In the genomic region with DNA sequence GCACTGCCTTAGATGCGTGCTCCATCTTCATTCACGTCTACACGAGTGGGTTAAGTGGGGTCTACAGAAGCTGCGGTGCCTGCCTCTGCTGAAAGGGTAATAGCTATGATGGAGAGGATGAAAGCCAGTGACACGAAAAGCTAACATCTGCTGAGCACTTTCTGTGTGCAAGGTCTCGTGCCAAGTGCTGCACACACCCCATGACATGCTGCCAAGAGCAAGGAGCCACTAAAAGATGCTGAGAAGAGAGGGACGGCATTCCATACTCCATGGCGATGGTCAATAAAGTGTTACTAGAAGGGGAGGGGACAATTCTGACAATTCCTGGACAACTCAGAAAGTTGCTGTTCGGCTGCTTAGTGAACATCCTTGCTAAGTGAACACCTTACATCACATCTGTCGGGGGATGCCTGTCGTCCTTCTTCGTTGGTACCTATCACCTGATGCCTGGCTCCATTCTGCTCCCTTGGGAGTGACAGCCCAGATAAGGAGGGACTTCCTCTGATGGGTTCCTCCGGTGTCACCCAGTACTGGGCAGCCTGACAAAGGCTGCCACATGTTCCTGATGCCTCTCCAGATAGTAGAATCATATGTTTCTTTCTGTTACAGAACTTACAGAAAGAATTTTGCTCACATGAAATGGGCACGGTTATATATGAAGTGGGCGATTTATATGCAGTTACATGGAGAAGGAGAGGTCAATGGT, we compare ENCODE assay signal across 18 mouse cellular contexts. TPM values are rescaled to one million over a fixed set of nuclear protein-coding genes. Genes with fewer than 3 reads are reported as not detected.
DNase-seq lines count a peak whose midpoint lies in the region; ATAC-seq and TF ChIP-seq lines count a peak whose summit lies in the region.
"Had no signal": no experiment of that assay in that cellular context is flagged by ENCODE, and none has a peak within 500 bp of the region (broad histone marks: within the 10 kb centered on the region; RNA-seq: fewer than 3 reads in every experiment).

No protein-coding gene starts in this region.

- H3K9ac ChIP-seq in lung, embryonic 14.5 days: no peak overlapping the region
- no peak overlapping the region; the same call in 1 of the 2 replicates for H3K9ac ChIP-seq in MEL (ENCODE audit: control insufficient read depth, low read depth, low read length, poor library complexity, severe bottlenecking)
- H3K9ac ChIP-seq in liver, postnatal 0 days (replicated peaks): no peak overlapping the region
- H3K9ac ChIP-seq: forebrain, embryonic 13.5 days; forebrain, postnatal 0 days; heart, embryonic 12.5 days; hindbrain, embryonic 15.5 days had no signal

- no peak for ATAC-seq in lung, embryonic 14.5 days (ENCODE audit: insufficient read depth)
- ATAC-seq in granulocyte monocyte progenitor cell, adult 5-6 weeks (replicated peaks; ENCODE audit: poor library complexity, severe bottlenecking): no peak
- no peak for ATAC-seq in liver, postnatal 0 days
- ATAC-seq: forebrain, embryonic 13.5 days; forebrain, postnatal 0 days had no signal

- 0 out of 2 replicates have a peak, but pooled peaks cover 3% of the 10 kb centered on the region for H3K36me3 ChIP-seq in lung, embryonic 14.5 days (ENCODE audit: insufficient read depth)
- peaks cover 0 to 19% of the 10 kb centered on the region in 2 experiments; a peak in 2 of 4 replicates for H3K36me3 ChIP-seq in MEL (ENCODE audit: control insufficient read depth in 1 of 2, insufficient read depth in 2 of 2, low read length in 2 of 2)
- peaks cover 3% of the 10 kb centered on the region for H3K36me3 ChIP-seq in liver, postnatal 0 days (replicated peaks; ENCODE audit: insufficient read depth, low read length)
- H3K36me3 ChIP-seq: embryonic facial prominence, embryonic 10.5 days; hindbrain, embryonic 10.5 days; hindbrain, embryonic 15.5 days had no signal

- no peaks in the 10 kb centered on the region for H3K27me3 ChIP-seq in lung, embryonic 14.5 days (ENCODE audit: insufficient read depth, low read length)
- no peaks in the 10 kb centered on the region for H3K27me3 ChIP-seq in MEL (ENCODE audit: control insufficient read depth in 1 of 2, insufficient read depth in 2 of 2, low read length in 2 of 2)
- no peaks in the 10 kb centered on the region for H3K27me3 ChIP-seq in liver, postnatal 0 days (ENCODE audit: insufficient read depth, low read length)
- H3K27me3 ChIP-seq: forebrain, embryonic 13.5 days; heart, embryonic 12.5 days; hindbrain, embryonic 15.5 days had no signal

- peak; percentile 59 for DNase-seq in cerebellum, adult 9-11 months
- DNase-seq in cerebellum, adult 11 months: no peak
- DNase-seq in lung, embryonic 14.5 days: peak; percentile 56
- no peak for DNase-seq in lung, postnatal 36 days
- DNase-seq in MEL (ENCODE audit: low read depth, low spot score): peak; percentile 64
- DNase-seq in liver, postnatal 0 days: no peak
- DNase-seq: adrenal gland, adult 2 months; adrenal gland, postnatal 25 days; cerebellum, adult 9-10 months; cerebellum, postnatal 36 days; forebrain, postnatal 0 days; gastrocnemius, postnatal 36 days had no signal

- TF ChIP-seq RAD21 in MEL (IDR thresholded peaks at IDR 0.05; ENCODE audit: low read depth, low read length): no peak

- TF ChIP-seq POLR2A in MEL (IDR thresholded peaks at IDR 0.05; ENCODE audit: control insufficient read depth in 1 of 2, insufficient read depth in 1 of 2, low read depth in 1 of 2, low read length in 2 of 2, poor library complexity in 1 of 2): no peak

- peaks cover under 1% of the 10 kb centered on the region; the same call in 1 of the 2 replicates for H3K4me1 ChIP-seq in lung, embryonic 14.5 days (ENCODE audit: insufficient read depth)
- peaks cover 21 to 24% of the 10 kb centered on the region in 2 experiments for H3K4me1 ChIP-seq in MEL (ENCODE audit: control insufficient read depth in 1 of 2, insufficient read depth in 2 of 2, low read length in 2 of 2)
- H3K4me1 ChIP-seq in liver, postnatal 0 days (ENCODE audit: insufficient read depth): peaks cover 12% of the 10 kb centered on the region

- 68% methylated on average over 15 of the region's 15 CpGs for WGBS in lung, embryonic 14.5 days
- 76% methylated on average over 15 of the region's 15 CpGs for WGBS in liver, postnatal 0 days (ENCODE audit: insufficient replicate concordance)

- no peak overlapping the region for H3K4me3 ChIP-seq in lung, embryonic 14.5 days (ENCODE audit: low read depth, low read length)
- no peak overlapping the region for H3K4me3 ChIP-seq in MEL (ENCODE audit: control insufficient read depth in 1 of 2, insufficient read depth in 1 of 2, low read depth in 2 of 2, low read length in 2 of 2)
- H3K4me3 ChIP-seq in liver, postnatal 0 days (ENCODE audit: low read depth, low read length): no peak overlapping the region
- H3K4me3 ChIP-seq: embryonic facial prominence, embryonic 10.5 days; forebrain, embryonic 13.5 days; heart, embryonic 12.5 days; hindbrain, embryonic 10.5 days; hindbrain, embryonic 15.5 days had no signal

- no peak for TF ChIP-seq CTCF in lung, embryonic 14.5 days (IDR thresholded peaks at IDR 0.05; ENCODE audit: low read depth)
- TF ChIP-seq CTCF in MEL (IDR thresholded peaks at IDR 0.05 in 2 of 3, conservative IDR thresholded peaks at IDR 0.05 in 1 of 3; ENCODE audit: control insufficient read depth in 1 of 3, insufficient read depth in 1 of 3, low read depth in 2 of 3, low read length in 3 of 3, poor library complexity in 1 of 3, severe bottlenecking in 1 of 3): no peak
- no peak for TF ChIP-seq CTCF in liver, postnatal 0 days (IDR thresholded peaks at IDR 0.05; ENCODE audit: low read depth)

- peaks cover 11% of the 10 kb centered on the region for H3K79me2 ChIP-seq in MEL (ENCODE audit: control insufficient read depth, insufficient read depth, low read length, poor library complexity)

- TF ChIP-seq EP300 in MEL (IDR thresholded peaks at IDR 0.05; ENCODE audit: low read depth in 1 of 2, low read length in 2 of 2): peak; percentile 77 to 83
- TF ChIP-seq EP300 in liver, postnatal 0 days (IDR thresholded peaks at IDR 0.05; ENCODE audit: low read depth): no peak

- no peak overlapping the region for H3K27ac ChIP-seq in lung, embryonic 14.5 days (ENCODE audit: low read depth)
- H3K27ac ChIP-seq in MEL (ENCODE audit: control insufficient read depth, low read depth, low read length): peak overlapping the region; percentile 61
- H3K27ac ChIP-seq in liver, postnatal 0 days (ENCODE audit: low read depth): no peak overlapping the region
- H3K27ac ChIP-seq: embryonic facial prominence, embryonic 10.5 days; forebrain, embryonic 13.5 days; hindbrain, embryonic 10.5 days; hindbrain, embryonic 15.5 days had no signal

- H3K9me3 ChIP-seq in lung, embryonic 14.5 days (ENCODE audit: low read depth, low read length): no peaks in the 10 kb centered on the region
- H3K9me3 ChIP-seq in MEL (replicated peaks; ENCODE audit: insufficient read depth, low read length): no peaks in the 10 kb centered on the region
- no peaks in the 10 kb centered on the region for H3K9me3 ChIP-seq in liver, postnatal 0 days (ENCODE audit: low read length)
- H3K9me3 ChIP-seq: embryonic facial prominence, embryonic 10.5 days; forebrain, embryonic 13.5 days; heart, embryonic 12.5 days; hindbrain, embryonic 10.5 days; hindbrain, embryonic 15.5 days had no signal

- H3K4me2 ChIP-seq in lung, embryonic 14.5 days: no peak overlapping the region
- no peak overlapping the region for H3K4me2 ChIP-seq in liver, postnatal 0 days (ENCODE audit: low read depth, low read length)
- H3K4me2 ChIP-seq: forebrain, embryonic 13.5 days; heart, embryonic 12.5 days; hindbrain, embryonic 15.5 days had no signal

TF ChIP-seq in MEL, 35 proteins besides CTCF, POLR2A, EP300 and RAD21 (continues in another document):
- TF ChIP-seq MAFK (IDR thresholded peaks at IDR 0.05; ENCODE audit: borderline replicate concordance, low read depth, low read length) (peak; percentile 11; the same call in 1 of the 2 replicates), UBTF (IDR thresholded peaks at IDR 0.05; ENCODE audit: borderline replicate concordance, insufficient read depth, low read depth, low read length) (no peak), JUND (IDR thresholded peaks at IDR 0.05; ENCODE audit: low read depth, low read length) (no peak), POLR2AphosphoS5 (IDR thresholded peaks at IDR 0.05; ENCODE audit: borderline replicate concordance, low read depth, low read length) (no peak), TCF12 (IDR thresholded peaks at IDR 0.05; ENCODE audit: low read depth, low read length) (peak; percentile 72), USF2 (IDR thresholded peaks at IDR 0.05; ENCODE audit: borderline replicate concordance in 1 of 2, insufficient read depth in 1 of 2, low read depth in 1 of 2, low read length in 2 of 2) (no peak), MYC (IDR thresholded peaks at IDR 0.05; ENCODE audit: low read depth, low read length) (peak; percentile 71; the same call in 1 of the 2 replicates), GATA1 (IDR thresholded peaks at IDR 0.05; ENCODE audit: low read depth, low read length) (peak; percentile 83), RCOR1 (IDR thresholded peaks at IDR 0.05; ENCODE audit: low read depth, low read length) (peak; percentile 67), SIN3A (IDR thresholded peaks at IDR 0.05; ENCODE audit: low read length) (peak; percentile 92), NRF1 (IDR thresholded peaks at IDR 0.05; ENCODE audit: insufficient read depth, low read depth, low read length, poor library complexity, severe bottlenecking) (no peak), MXI1 (IDR thresholded peaks at IDR 0.05; ENCODE audit: low read depth, low read length) (peak; percentile 92), KAT2A (conservative IDR thresholded peaks at IDR 0.05; ENCODE audit: low read depth, low read length) (0 out of 2 replicates have a peak, but pooled peaks have one; percentile 37), ETS1 (IDR thresholded peaks at IDR 0.05; ENCODE audit: low read depth, low read length) (peak; percentile 99), MYB (IDR thresholded peaks at IDR 0.05; ENCODE audit: low read depth, low read length) (0 out of 2 replicates have a peak, but pooled peaks have one; percentile 34), MAX (IDR thresholded peaks at IDR 0.05; ENCODE audit: low read length) (peak; percentile 79), CHD2 (IDR thresholded peaks at IDR 0.05; ENCODE audit: low read length) (no peak), ZMIZ1 (IDR thresholded peaks at IDR 0.05; ENCODE audit: low read depth, low read length) (no peak), ZKSCAN1 (IDR thresholded peaks at IDR 0.05; ENCODE audit: low read depth, low read length) (no peak), USF1 (IDR thresholded peaks at IDR 0.05; ENCODE audit: low read depth, low read length) (peak; percentile 65)

RNA-seq across cellular contexts. Expression of gene Zbtb38, which starts 42.2 kb away (rescaled TPM):
- polyA plus RNA-seq in lung, embryonic 14.5 days (2014; fragmentation: Nextera tagmentation; extraction: Ambion mirVana): 24.5 and 24.6 TPM in 2 replicates
- 10.9 TPM in 2 replicates for total RNA-seq in MEL (2012; rRNA removed)
- 10 to 100 TPM; 12.2 to 65.0 TPM for polyA plus RNA-seq in MEL (2012; ENCODE audit: insufficient read depth in 1 of 2, insufficient read length in 2 of 2, low read depth in 1 of 2, low replicate concordance in 2 of 2, missing spikeins in 1 of 2)
- 15.9 and 19.1 TPM in 2 replicates for total RNA-seq in granulocyte monocyte progenitor cell, adult 5-6 weeks (2014; fragmentation: Nextera tagmentation)
- 28.0 and 29.0 TPM in 2 replicates for total RNA-seq in granulocyte monocyte progenitor cell, adult 5-6 weeks (2017)
- 6.0 and 7.5 TPM in 2 replicates for polyA plus RNA-seq in liver, postnatal 0 days (2015; fragmentation: Nextera tagmentation; extraction: Ambion mirVana)

Comparison
In these comparisons a context has a peak if more than half of its experiments do, and no peak if none do; other contexts are left out.
1. DNase-seq: peak in cerebellum, adult 9-11 months (single experiment), lung, embryonic 14.5 days (single experiment) and MEL (single experiment); none in cerebellum, adult 11 months (single experiment), lung, postnatal 36 days (single experiment) and liver, postnatal 0 days (single experiment).